Mouse (Mus musculus) small intestine, adult 2 months (tissue): ENCODE results near the gene Rasgrf2.

ENCODE experiments used
- CTCF ChIP-seq: fragments of 200-500 bp; IDR thresholded peaks from 2 replicates; pipeline ENCODE4 v1.5.1; 2012; ENCODE audit warnings: low read depth, mild to moderate bottlenecking, control low read depth, inconsistent platforms, low read length, moderate library complexity, mixed read lengths; ENCODE audit not compliant: insufficient replicate concordance, insufficient read length; ENCODE audit errors: extremely low read depth
- POLR2A ChIP-seq: fragments of 200-500 bp; IDR thresholded peaks from 2 replicates; pipeline ENCODE4 v1.6.1; 2012; ENCODE audit warnings: low read depth, mild to moderate bottlenecking, control low read depth, inconsistent platforms, low read length, moderate library complexity

- TF ChIP-seq POLR2A (no peak), CTCF (no peak)
These were observed 256.9 kb downstream of the Rasgrf2 start for GRCm38 (mm10) chr13:91874565-91874964.
